Mouse (Mus musculus): ENCODE results near the gene Slc5a8.

Slc5a8 gene

GRCm38 (mm10) chr10:88885632-88886090 is at the start of gene Slc5a8:
Gene Slc5a8 (plus strand): TSS chr10:88885992.
- DNase-seq, result no peak

GRCm38 (mm10) chr10:88848876-88849476 is 36.8 kb upstream of the Slc5a8 start:
- DNase-seq, result no peak

- no peak for DNase-seq
Observed at GRCm38 (mm10) chr10:88849976-88850375, 35.8 kb upstream of the Slc5a8 start.

- DNase-seq, result no peak
Observed at GRCm38 (mm10) chr10:88853326-88853725, 32.5 kb upstream of the Slc5a8 start.

GRCm38 (mm10) chr10:88860911-88861310 is 24.9 kb upstream of the Slc5a8 start:
- DNase-seq, result no peak

GRCm38 (mm10) chr10:88861416-88861815 is 24.4 kb upstream of the Slc5a8 start:
- DNase-seq, result no peak

- DNase-seq, result no peak
Observed at GRCm38 (mm10) chr10:88862293-88862692, 23.5 kb upstream of the Slc5a8 start.

GRCm38 (mm10) chr10:88866017-88866416 is 19.8 kb upstream of the Slc5a8 start:
- no peak for DNase-seq

GRCm38 (mm10) chr10:88874870-88875269 is 10.9 kb upstream of the Slc5a8 start:
- DNase-seq, result no peak

- no peak for DNase-seq
Observed at GRCm38 (mm10) chr10:88877421-88877820, 8.4 kb upstream of the Slc5a8 start.

- DNase-seq, result no peak
Observed at GRCm38 (mm10) chr10:88883721-88884120, 2.1 kb upstream of the Slc5a8 start.

- no peak for DNase-seq
Observed at GRCm38 (mm10) chr10:88884836-88885235, 956 bp upstream of the Slc5a8 start.

- DNase-seq, result no peak
Observed at GRCm38 (mm10) chr10:88886114-88886513, 322 bp downstream of the Slc5a8 start.

- DNase-seq, result no peak
Observed at GRCm38 (mm10) chr10:88888376-88888775, 2.6 kb downstream of the Slc5a8 start.

- no peak for DNase-seq
Observed at GRCm38 (mm10) chr10:88891410-88891809, 5.6 kb downstream of the Slc5a8 start.

GRCm38 (mm10) chr10:88892560-88893087 is 6.8 kb downstream of the Slc5a8 start:
- DNase-seq, result no peak

- no peak for DNase-seq
Observed at GRCm38 (mm10) chr10:88897032-88897431, 11.2 kb downstream of the Slc5a8 start.

GRCm38 (mm10) chr10:88949649-88950296 is 64.0 kb downstream of the Slc5a8 start:
- no peak for DNase-seq

- DNase-seq, result no peak
Observed at GRCm38 (mm10) chr10:88950297-88950653, 64.5 kb downstream of the Slc5a8 start.

GRCm38 (mm10) chr10:88960791-88961190 is 75.0 kb downstream of the Slc5a8 start:
- no peak for DNase-seq

- no peak for DNase-seq
Observed at GRCm38 (mm10) chr10:88968586-88968985, 82.8 kb downstream of the Slc5a8 start.

GRCm38 (mm10) chr10:88970951-88971725 is 85.3 kb downstream of the Slc5a8 start:
- DNase-seq, result peak; percentile 3

- DNase-seq, result no peak
Observed at GRCm38 (mm10) chr10:88978932-88979331, 93.1 kb downstream of the Slc5a8 start.
